Mouse (Mus musculus) lung, postnatal 0 days (tissue): Measurements from ENCODE around the gene Dscam.

Experiments used
- CTCF ChIP-seq: IDR thresholded peaks from 2 replicates; pipeline ENCODE4 v1.5.1; 2016; ENCODE audit warnings: antibody characterized with exemption, mild to moderate bottlenecking
- EP300 ChIP-seq: IDR thresholded peaks from 2 replicates; pipeline ENCODE4 v1.6.1; 2016; ENCODE audit warnings: antibody characterized with exemption, mild to moderate bottlenecking, control low read depth

DNA sequence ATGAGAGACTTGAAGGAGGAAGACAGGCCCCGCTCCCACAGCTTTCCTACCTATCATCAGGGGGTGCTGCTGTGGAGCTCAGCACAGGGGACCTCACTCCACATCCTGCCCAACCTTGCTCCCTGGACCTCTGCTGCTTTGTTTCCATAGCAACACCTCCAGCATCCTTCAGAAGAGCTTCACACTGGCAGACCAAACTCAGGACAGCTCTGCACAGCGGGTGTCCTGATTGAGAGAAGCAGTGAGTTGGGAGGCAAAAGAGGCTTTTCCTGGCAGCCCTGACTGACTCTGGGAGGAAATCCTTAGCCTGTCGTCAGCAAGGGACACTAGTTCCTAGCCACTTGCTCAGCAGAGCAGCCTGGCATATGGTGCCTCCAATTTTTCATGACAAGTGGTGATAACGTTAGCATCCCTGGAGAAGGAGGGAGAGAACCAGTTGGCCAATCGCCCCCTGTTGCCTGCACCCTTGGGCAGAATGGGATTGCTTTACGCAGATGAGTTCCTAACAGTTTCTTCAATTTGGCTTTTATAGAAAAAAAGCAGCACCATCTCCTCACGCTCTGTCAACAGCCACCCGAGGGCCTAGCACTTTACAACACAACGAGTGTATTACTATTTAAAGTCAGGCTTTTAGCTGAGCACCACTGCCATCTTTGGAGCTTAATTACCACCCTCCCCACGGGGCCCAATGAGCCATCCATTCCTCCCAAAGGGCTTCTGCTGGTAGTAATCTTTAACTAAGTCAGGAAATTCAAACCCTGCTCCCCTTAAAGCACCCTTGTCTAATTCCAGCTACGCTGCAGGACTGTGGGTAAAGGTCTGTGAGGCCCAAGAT lies 224.9 kb downstream of the Dscam start:
- TF ChIP-seq EP300: no peak
- no peak for TF ChIP-seq CTCF
